Mouse (Mus musculus): Measurements from ENCODE around the gene Esrrg. TPM values are rescaled to one million over a fixed set of nuclear protein-coding genes. Genes with fewer than 3 reads are reported as not detected.
A peak's percentile ranks its signal among the peaks of the same experiment; 100 is the strongest.

Esrrg gene
- polyA plus RNA-seq, 1 experiment from 2014 or later: 9.3 TPM

DNA sequence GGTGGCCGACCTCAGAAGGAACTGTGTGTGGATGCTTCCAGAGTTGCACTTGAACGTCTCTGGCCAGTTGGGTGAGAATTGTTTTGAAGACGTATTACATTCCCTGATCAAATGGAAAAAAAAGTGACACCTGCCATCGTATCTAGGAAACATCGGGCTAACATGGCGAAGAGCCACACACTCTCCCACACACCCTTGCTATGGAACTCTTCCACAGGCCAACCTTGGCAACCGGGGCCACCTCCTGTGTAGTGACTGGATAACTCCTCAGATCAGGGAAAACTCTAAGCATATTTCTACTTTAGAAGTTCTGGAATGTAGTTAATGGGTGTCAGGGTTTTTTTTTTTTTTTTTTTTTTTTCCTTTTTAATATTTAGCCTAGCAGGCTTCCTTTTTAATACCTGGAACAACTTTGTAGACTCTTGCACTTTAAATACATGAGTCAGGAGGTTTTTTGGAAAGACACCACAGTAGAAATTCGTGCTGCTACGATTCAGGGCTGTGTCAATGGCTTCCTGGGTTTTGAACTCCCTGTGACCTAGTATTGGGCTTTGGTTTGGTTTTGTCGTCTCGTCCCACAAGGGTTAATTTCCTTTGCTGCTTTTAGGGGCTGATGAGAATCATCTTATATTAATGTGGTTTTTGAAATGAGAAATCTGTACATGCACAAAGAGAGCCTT lies 83.4 kb downstream of the Esrrg start:
- H3K36me3 ChIP-seq (ENCODE audit: poor library complexity, severe bottlenecking): no peaks in the 10 kb centered on the region
- no peak for ATAC-seq
- no peaks in the 10 kb centered on the region for H3K4me1 ChIP-seq
- no peak overlapping the region for H3K4me3 ChIP-seq
- H3K27ac ChIP-seq: no peak overlapping the region
- H3K4me2 ChIP-seq: no peak overlapping the region
- no peak overlapping the region for H3K9ac ChIP-seq
- WGBS: 86% methylated on average over 11 of the region's 11 CpGs
- H3K9me3 ChIP-seq (replicated peaks): no peaks in the 10 kb centered on the region
- no peaks in the 10 kb centered on the region for H3K27me3 ChIP-seq

- Histone ChIP-seq H3K27me3 (no peaks in the 10 kb centered on the region), H3K4me2 (no peak overlapping the region), H3K4me1 (no peaks in the 10 kb centered on the region), H3K9ac (no peak overlapping the region), H3K4me3 (no peak overlapping the region), H3K9me3 (replicated peaks) (no peaks in the 10 kb centered on the region), H3K36me3 (ENCODE audit: poor library complexity, severe bottlenecking) (no peaks in the 10 kb centered on the region), H3K27ac (no peak overlapping the region)
- ATAC-seq: 0 out of 2 replicates have a peak, but pooled peaks have one; percentile 38
- 62% methylated on average over 4 of the region's 4 CpGs for WGBS
Measured at GRCm38 (mm10) chr1:187694865-187695264, 86.3 kb downstream of the Esrrg start.

DNA sequence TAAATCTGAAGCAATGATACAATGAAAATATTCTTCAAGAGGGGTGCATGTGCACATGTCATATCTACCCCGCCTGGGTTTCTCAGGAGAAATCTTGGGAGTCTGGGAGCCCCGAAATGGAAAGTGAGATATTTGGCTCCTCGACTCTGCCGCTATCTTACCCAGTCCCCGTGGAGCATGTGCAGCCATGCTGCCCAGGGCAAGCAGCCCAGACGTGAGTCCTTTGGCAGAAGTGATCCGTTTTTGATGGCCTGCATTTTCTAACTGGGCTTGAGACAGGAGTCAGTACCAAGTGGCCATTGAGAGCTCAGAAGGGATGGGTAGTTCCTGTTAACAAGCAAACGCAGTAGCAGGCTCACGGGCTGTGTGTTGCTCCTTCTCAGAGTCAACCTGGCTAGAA lies 89.6 kb downstream of the Esrrg start:
- WGBS: 93% methylated on average over 9 of the region's 9 CpGs
- H3K9ac ChIP-seq: no peak overlapping the region
- H3K27me3 ChIP-seq: no peaks in the 10 kb centered on the region
- H3K27ac ChIP-seq: no peak overlapping the region
- H3K36me3 ChIP-seq (ENCODE audit: poor library complexity, severe bottlenecking): no peaks in the 10 kb centered on the region
- H3K4me3 ChIP-seq: no peak overlapping the region
- H3K9me3 ChIP-seq (replicated peaks): no peaks in the 10 kb centered on the region
- H3K4me1 ChIP-seq: no peaks in the 10 kb centered on the region
- H3K4me2 ChIP-seq: no peak overlapping the region
- no peak for ATAC-seq

GRCm38 (mm10) chr1:187700963-187701362 lies 92.4 kb downstream of the Esrrg start:
- Histone ChIP-seq H3K27ac (no peak overlapping the region), H3K4me2 (no peak overlapping the region), H3K4me3 (no peak overlapping the region), H3K4me1 (0 out of 2 replicates have a peak, but pooled peaks cover 3% of the 10 kb centered on the region), H3K36me3 (ENCODE audit: poor library complexity, severe bottlenecking) (no peaks in the 10 kb centered on the region), H3K27me3 (no peaks in the 10 kb centered on the region), H3K9me3 (replicated peaks) (no peaks in the 10 kb centered on the region), H3K9ac (no peak overlapping the region)
- ATAC-seq: no peak
- WGBS: 71% methylated on average over 2 of the region's 2 CpGs

- Histone ChIP-seq H3K4me1 (peaks cover 10% of the 10 kb centered on the region; the same call in 1 of the 2 replicates), H3K27ac (no peak overlapping the region), H3K4me3 (no peak overlapping the region), H3K9ac (no peak overlapping the region), H3K4me2 (no peak overlapping the region), H3K36me3 (ENCODE audit: poor library complexity, severe bottlenecking) (no peaks in the 10 kb centered on the region), H3K9me3 (replicated peaks) (no peaks in the 10 kb centered on the region), H3K27me3 (no peaks in the 10 kb centered on the region)
- no peak for ATAC-seq
- WGBS: 57% methylated on average over 4 of the region's 4 CpGs
Measured at GRCm38 (mm10) chr1:187704921-187705320, 96.3 kb downstream of the Esrrg start.

GRCm38 (mm10) chr1:187705348-187705747 lies 96.8 kb downstream of the Esrrg start:
- peaks cover 14% of the 10 kb centered on the region; the same call in 1 of the 2 replicates for H3K4me1 ChIP-seq
- no peak overlapping the region for H3K9ac ChIP-seq
- no peaks in the 10 kb centered on the region for H3K36me3 ChIP-seq (ENCODE audit: poor library complexity, severe bottlenecking)
- WGBS: 84% methylated on average over 5 of the region's 5 CpGs
- no peaks in the 10 kb centered on the region for H3K27me3 ChIP-seq
- H3K27ac ChIP-seq: no peak overlapping the region
- H3K9me3 ChIP-seq (replicated peaks): no peaks in the 10 kb centered on the region
- ATAC-seq: no peak
- H3K4me3 ChIP-seq: no peak overlapping the region
- no peak overlapping the region for H3K4me2 ChIP-seq

DNA sequence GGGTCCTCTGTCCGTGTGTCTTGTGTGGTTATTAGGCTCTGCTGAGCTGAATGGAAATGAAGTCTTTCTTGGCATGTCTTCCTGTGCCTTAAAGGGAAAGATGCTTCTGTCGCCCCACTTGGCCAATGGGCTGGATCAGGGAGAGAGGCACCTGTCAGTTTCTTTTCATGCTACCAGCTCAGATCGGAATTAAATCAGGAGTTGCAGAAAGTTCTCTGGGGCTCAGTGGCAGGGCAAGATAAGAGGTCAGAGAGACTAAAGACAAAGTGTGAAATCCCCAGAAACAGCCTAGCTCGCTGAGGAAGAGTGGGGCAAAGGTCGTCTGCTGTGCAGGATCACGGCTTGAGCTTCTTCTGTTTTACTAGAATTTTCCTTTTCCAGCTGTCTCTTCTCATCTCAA lies 97.5 kb downstream of the Esrrg start:
- Histone ChIP-seq H3K4me1 (peaks cover 16% of the 10 kb centered on the region; the same call in 1 of the 2 replicates), H3K27me3 (0 out of 2 replicates have a peak, but pooled peaks cover 3% of the 10 kb centered on the region), H3K4me3 (no peak overlapping the region), H3K4me2 (no peak overlapping the region), H3K9ac (no peak overlapping the region), H3K27ac (no peak overlapping the region), H3K9me3 (replicated peaks) (no peaks in the 10 kb centered on the region), H3K36me3 (ENCODE audit: poor library complexity, severe bottlenecking) (no peaks in the 10 kb centered on the region)
- no peak for ATAC-seq
- 61% methylated on average over 6 of the region's 6 CpGs for WGBS

DNA sequence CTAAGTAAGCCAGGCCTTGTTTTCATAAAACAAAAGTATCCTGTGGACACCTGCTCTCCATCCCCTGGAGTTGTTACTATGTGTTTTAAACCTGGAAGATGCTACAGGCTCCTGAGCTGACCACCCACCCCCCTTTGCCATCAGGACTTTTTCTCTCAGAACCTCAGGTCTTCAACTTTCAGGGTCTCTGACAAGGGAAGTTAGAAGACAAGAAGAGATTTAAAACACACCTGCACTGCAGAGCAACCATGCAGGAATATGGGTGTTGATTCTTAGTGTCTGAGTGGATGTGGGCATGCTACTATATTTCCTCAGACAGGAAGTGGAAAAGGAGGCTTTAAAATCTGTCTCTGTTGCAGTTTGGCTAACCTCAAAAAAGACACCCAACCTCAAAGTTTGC lies 98.6 kb downstream of the Esrrg start:
- no peak overlapping the region for H3K9ac ChIP-seq
- H3K4me2 ChIP-seq: no peak overlapping the region
- ATAC-seq: no peak
- H3K27me3 ChIP-seq: 0 out of 2 replicates have a peak, but pooled peaks cover 3% of the 10 kb centered on the region
- H3K36me3 ChIP-seq (ENCODE audit: poor library complexity, severe bottlenecking): no peaks in the 10 kb centered on the region
- H3K4me1 ChIP-seq: peaks cover 20% of the 10 kb centered on the region; the same call in 1 of the 2 replicates
- no peaks in the 10 kb centered on the region for H3K9me3 ChIP-seq (replicated peaks)
- no peak overlapping the region for H3K27ac ChIP-seq
- H3K4me3 ChIP-seq: no peak overlapping the region

GRCm38 (mm10) chr1:187710434-187710948 lies 101.9 kb downstream of the Esrrg start:
- 81% methylated on average over 8 of the region's 8 CpGs for WGBS
- Histone ChIP-seq H3K9ac (no peak overlapping the region), H3K4me1 (peaks cover 20% of the 10 kb centered on the region; the same call in 1 of the 2 replicates), H3K36me3 (ENCODE audit: poor library complexity, severe bottlenecking) (no peaks in the 10 kb centered on the region), H3K4me3 (no peak overlapping the region), H3K27me3 (0 out of 2 replicates have a peak, but pooled peaks cover 3% of the 10 kb centered on the region), H3K27ac (no peak overlapping the region), H3K4me2 (no peak overlapping the region), H3K9me3 (replicated peaks) (no peaks in the 10 kb centered on the region)
- no peak for ATAC-seq

DNA sequence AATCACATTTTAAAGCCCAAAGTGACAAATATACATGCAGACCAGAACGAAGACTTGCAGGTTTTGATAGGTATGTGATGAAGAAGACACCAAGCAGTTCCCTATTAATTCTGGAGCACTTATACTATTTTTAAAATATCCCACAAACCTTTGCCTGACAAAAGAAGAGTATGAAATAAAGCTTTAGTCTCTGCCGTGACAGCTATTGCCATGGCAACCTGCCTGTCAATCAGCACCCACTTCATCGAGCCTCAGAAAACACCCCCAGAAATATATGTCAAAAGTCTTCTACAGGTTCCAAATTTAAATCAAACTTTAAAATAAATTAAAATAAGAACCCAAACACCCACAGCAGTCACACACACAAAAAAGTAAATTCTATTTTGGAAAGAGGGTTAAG lies 112.4 kb downstream of the Esrrg start:
- WGBS: 65% methylated on average over 3 of the region's 3 CpGs

GRCm38 (mm10) chr1:187722016-187722415 lies 113.4 kb downstream of the Esrrg start:
- no peak overlapping the region for H3K4me3 ChIP-seq
- H3K4me1 ChIP-seq: peaks cover 10% of the 10 kb centered on the region; the same call in 1 of the 2 replicates
- ATAC-seq: no peak
- H3K27me3 ChIP-seq: no peaks in the 10 kb centered on the region
- no peaks in the 10 kb centered on the region for H3K9me3 ChIP-seq (replicated peaks)
- H3K27ac ChIP-seq: no peak overlapping the region
- H3K4me2 ChIP-seq: no peak overlapping the region
- 52% methylated on average over 9 of the region's 9 CpGs for WGBS
- H3K36me3 ChIP-seq (ENCODE audit: poor library complexity, severe bottlenecking): no peaks in the 10 kb centered on the region
- H3K9ac ChIP-seq: no peak overlapping the region

More for the DNA sequence above, 112.4 kb downstream of the Esrrg start:
- H3K4me3 ChIP-seq: no peak overlapping the region
- no peaks in the 10 kb centered on the region for H3K36me3 ChIP-seq (ENCODE audit: poor library complexity, severe bottlenecking)
- H3K4me2 ChIP-seq: no peak overlapping the region
- no peak overlapping the region for H3K9ac ChIP-seq
- no peaks in the 10 kb centered on the region for H3K27me3 ChIP-seq
- no peak overlapping the region for H3K27ac ChIP-seq
- H3K4me1 ChIP-seq: peaks cover 10% of the 10 kb centered on the region; the same call in 1 of the 2 replicates
- no peaks in the 10 kb centered on the region for H3K9me3 ChIP-seq (replicated peaks)
- ATAC-seq: no peak

DNA sequence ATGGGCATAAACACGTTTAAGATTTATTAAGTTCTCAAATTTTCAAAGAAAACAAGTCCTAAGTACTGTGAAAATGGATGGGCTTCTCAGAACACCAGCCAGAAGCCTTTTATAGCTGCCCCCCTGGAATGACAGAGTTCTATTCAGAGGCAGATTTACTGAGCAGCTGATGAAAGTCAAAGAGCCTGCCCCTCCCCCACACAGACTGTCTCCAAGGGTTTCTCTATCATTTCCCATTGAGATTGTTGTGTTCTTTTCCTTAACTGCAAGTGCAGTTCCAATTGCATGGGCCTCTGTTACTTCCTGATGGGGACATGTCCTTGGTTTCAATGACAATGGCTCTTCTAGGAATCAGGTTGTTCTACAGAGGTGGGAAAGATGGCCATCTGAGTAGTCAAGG lies 116.1 kb downstream of the Esrrg start:
- H3K4me3 ChIP-seq: no peak overlapping the region
- no peaks in the 10 kb centered on the region for H3K9me3 ChIP-seq (replicated peaks)
- H3K9ac ChIP-seq: no peak overlapping the region
- WGBS: 27% methylated on average over 1 of the region's 1 CpGs
- H3K27ac ChIP-seq: no peak overlapping the region
- peaks cover 10% of the 10 kb centered on the region; the same call in 1 of the 2 replicates for H3K4me1 ChIP-seq
- no peak overlapping the region for H3K4me2 ChIP-seq
- no peaks in the 10 kb centered on the region for H3K27me3 ChIP-seq
- no peaks in the 10 kb centered on the region for H3K36me3 ChIP-seq (ENCODE audit: poor library complexity, severe bottlenecking)
- no peak for ATAC-seq

Data from forebrain, embryonic 13.5 days (tissue).